Mouse (Mus musculus) spleen, adult 10 weeks (tissue): ENCODE measurements around the gene Nudt2. TPM values are rescaled to one million over a fixed set of nuclear protein-coding genes. Genes with fewer than 3 reads are reported as not detected.

Experiments
- polyA plus RNA-seq: library from polyadenylated mRNA; stranded (reverse); fragments of 350-450 nt; fragmentation: Illumina TruSeq; extraction: RNeasy Lipid Tissue Mini Kit (QIAGEN cat#74804); gene quantifications from one replicate; pipeline ENCODE4 v1.2.3, GENCODE M21; 2015; ENCODE audit warnings: low replicate concordance; ENCODE audit not compliant: insufficient read depth

Gene Nudt2
- polyA plus RNA-seq = 14.7 TPM

DNA sequence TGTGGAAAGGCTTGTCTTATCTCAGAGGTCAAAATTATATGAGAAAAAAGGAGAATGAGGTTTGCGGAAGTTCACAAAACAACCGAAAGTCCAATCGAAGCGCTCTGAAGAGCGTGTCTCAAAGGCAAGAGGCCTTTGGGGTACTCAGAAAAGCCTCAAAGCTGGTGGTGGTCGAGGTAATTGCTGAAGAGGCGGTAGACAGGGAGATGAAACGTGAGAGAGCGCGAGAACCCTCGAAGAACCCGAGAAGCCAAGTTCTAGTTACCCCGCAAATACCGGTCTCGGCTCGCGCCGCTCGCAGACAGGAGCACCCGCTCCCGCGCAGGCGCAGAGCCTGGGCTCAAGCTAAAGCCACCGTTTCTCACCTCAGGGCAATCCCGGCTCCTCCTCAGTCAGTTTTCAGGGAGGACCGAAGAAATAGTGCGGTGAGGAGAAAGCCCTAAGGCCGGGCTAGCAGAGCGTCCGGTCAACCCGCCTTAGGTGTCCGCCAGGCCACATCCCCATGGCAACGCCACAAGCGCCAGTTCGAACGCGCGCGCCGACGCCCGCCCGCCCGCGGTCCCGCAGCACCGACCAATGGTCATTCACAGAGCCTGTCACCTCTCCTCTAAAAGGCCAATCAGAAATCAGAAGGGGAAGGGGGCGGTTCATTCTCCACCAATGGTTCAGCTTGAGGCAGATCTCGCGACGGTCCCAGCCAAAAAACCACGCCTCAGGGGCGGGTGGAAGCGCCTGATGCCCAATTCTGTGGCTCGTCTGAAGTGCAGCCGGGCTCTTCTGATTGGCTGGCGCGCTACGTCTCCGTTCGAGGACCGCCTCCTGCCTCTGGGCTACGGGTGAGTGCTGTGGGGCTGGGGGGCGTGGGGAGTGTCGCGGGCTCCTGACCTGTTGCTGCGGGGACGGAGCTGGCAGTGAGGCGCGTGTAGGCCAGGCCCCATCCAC is at the start of gene Nudt2, which contains the start of gene Kif24:
Nudt2 (plus strand) TSS at position 807 of the 942 bp plus-strand sequence.
Kif24 (minus strand) TSS at position 543 of the 942 bp plus-strand sequence.

DNA sequence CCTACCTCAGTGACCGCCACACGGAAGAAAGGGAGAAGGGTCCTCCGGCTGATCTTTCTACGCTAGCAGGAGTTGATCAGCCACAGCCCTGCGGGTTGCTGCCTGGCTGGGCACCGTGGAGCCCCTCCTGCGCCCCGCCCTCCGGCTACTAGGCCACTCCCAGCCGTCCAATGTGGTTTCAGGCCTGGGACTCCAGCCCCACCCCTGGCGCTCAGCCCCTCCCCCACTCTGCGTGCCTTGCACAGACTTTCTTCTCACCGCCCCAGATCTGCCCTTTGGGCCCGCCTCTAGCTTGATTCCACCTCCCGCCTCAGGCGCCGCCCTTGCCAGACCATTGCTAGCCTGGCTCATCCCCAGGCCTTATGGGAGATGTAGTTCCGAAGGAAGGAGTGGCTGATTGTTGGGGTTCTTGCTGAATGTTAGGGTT is 38.0 kb downstream of the Nudt2 start, which contains the start of gene AI464131:
AI464131 (minus strand) TSS at position 91 of the 427 bp plus-strand sequence.

GRCm38 (mm10) chr4:41517233-41517632 is 52.3 kb downstream of the Nudt2 start, which contains the start of gene 1110017D15Rik:
Gene 1110017D15Rik, minus strand, starts transcription at chr4:41517333.

Other genes with a start within 250 kb of the Nudt2 start
- gene Ubap2, start 190.0 kb upstream of the Nudt2 start, polyA plus RNA-seq = 28.3 TPM
- gene Dcaf12, start 150.3 kb upstream of the Nudt2 start, polyA plus RNA-seq = 92.7 TPM
- gene Ubap1, start 116.2 kb upstream of the Nudt2 start, polyA plus RNA-seq = 58.5 TPM
- gene Kif24, start 264 bp upstream of the Nudt2 start, polyA plus RNA-seq = 3.5 TPM
- 1.3 TPM for gene AI464131, start 37.9 kb downstream of the Nudt2 start, polyA plus RNA-seq
- gene 1110017D15Rik, start 52.2 kb downstream of the Nudt2 start, polyA plus RNA-seq = not detected
- 13.6 TPM for gene Fam219a, start 104.4 kb downstream of the Nudt2 start, polyA plus RNA-seq
- 0.66 TPM for gene Dnaic1, start 104.6 kb downstream of the Nudt2 start, polyA plus RNA-seq
- gene Enho, start 175.2 kb downstream of the Nudt2 start, polyA plus RNA-seq = not detected
- 1.3 TPM for gene Cntfr, start 231.9 kb downstream of the Nudt2 start, polyA plus RNA-seq
- 67.0 TPM for gene Il11ra1, start 234.8 kb downstream of the Nudt2 start, polyA plus RNA-seq
- 10.1 TPM for gene Rpp25l, start 248.4 kb downstream of the Nudt2 start, polyA plus RNA-seq